Comparison of ENCODE assay signal across 18 mouse cellular contexts in the genomic region with DNA sequence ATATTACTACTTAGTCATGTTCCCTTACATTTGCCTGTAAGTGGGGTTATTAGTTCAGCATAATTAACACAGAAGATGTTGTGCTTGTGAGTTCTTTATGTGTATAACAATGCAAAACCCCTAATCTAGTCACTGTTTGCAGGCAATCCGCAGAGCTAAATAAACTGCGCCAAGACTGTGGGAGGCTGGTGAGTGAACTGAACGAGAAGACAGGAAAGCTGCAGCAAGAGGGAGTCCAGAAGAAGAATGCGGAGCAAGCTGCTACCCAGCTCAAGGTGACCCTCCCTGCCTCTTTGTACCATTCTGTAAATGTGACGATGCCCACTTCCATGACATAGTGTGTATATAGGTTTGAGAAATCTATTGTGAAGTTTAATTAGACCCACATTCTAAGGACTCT.
"Had no signal": no experiment of that assay in that cellular context is flagged by ENCODE, and none has a peak within 500 bp of the region (broad histone marks: within the 10 kb centered on the region; RNA-seq: fewer than 3 reads in every experiment).

No protein-coding gene starts in this region.

- ATAC-seq: midbrain, embryonic 16.5 days had no signal

- H3K27ac ChIP-seq: midbrain, embryonic 10.5 days; midbrain, embryonic 12.5 days; neural tube, embryonic 13.5 days; neural tube, embryonic 15.5 days had no signal

- H3K4me3 ChIP-seq: midbrain, embryonic 10.5 days; midbrain, embryonic 12.5 days; myocyte; neural tube, embryonic 13.5 days; neural tube, embryonic 15.5 days had no signal

- DNase-seq: lung, adult 18-20 months; lung, embryonic 14.5 days; lung, postnatal 10 days; lung, postnatal 4 days; midbrain, embryonic 14.5 days; retina, postnatal 1 day; right cerebral cortex, postnatal 25 days; right cerebral cortex, postnatal 4 days; spleen, adult 18-20 months; thymus, adult 18-20 months; thymus, postnatal 14 days; thymus, postnatal 36 days had no signal
